Mouse (Mus musculus): Measurements from ENCODE around the gene Lrrc25. TPM values are rescaled to one million over a fixed set of nuclear protein-coding genes. Genes with fewer than 3 reads are reported as not detected.
A peak's percentile ranks its signal among the peaks of the same experiment; 100 is the strongest.

The Lrrc25 gene
- polyA plus RNA-seq, 1 experiment from 2014 or later = 0.57 TPM

DNA sequence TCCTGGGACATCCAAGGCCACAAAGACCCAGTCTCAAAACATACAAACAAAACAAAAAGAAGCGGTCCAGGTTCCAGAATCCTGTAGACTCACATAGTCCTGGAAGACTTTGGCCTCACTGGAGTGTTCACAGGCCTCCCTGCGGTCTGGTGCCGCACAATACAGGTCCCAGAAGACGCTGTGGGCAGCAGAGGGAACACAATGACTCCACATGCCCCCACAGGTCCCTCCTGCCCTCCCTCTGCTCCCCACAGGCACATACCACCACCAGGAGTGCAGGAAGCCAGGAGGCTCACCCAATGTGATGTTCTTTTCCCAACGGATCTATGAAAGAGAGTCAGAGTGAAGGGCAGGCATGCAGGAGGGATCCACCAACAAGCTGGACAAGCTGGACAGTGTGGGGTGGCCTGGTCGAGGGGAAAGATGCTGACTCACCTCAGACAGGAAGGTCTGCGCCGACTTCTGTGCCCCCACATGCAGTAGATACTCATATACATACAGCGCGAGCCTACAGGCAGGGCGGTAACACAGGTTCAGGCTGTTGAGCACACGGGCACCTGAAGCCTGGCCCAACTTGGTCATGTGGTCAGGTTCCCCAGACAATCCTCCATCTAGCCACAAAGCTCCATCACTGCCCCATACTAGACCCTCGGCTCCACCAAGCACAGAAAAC lies 13.7 kb upstream of the Lrrc25 start:
- 0 out of 2 replicates have a peak, but pooled peaks cover 2% of the 10 kb centered on the region for H3K27me3 ChIP-seq (ENCODE audit: control insufficient read depth, insufficient read depth, low read length)
- no peak overlapping the region for H3K9ac ChIP-seq (ENCODE audit: low read length)
- H3K9me3 ChIP-seq (ENCODE audit: control insufficient read depth, low read length) = no peaks in the 10 kb centered on the region
- H3K4me3 ChIP-seq (ENCODE audit: low read depth, low read length) = no peak overlapping the region
- H3K4me1 ChIP-seq (ENCODE audit: control insufficient read depth, insufficient read depth, low read length) = peaks cover 54% of the 10 kb centered on the region
- H3K36me3 ChIP-seq (ENCODE audit: control insufficient read depth, insufficient read depth, low read length) = peaks cover 20% of the 10 kb centered on the region
- H3K27ac ChIP-seq (replicated peaks; ENCODE audit: low read depth, low read length) = no peak overlapping the region
- H3K4me2 ChIP-seq (ENCODE audit: low read depth, severe bottlenecking) = no peak overlapping the region
- 92% methylated on average over 13 of the region's 13 CpGs for WGBS
- ATAC-seq (ENCODE audit: insufficient number of reproducible peaks, low FRiP score, low TSS enrichment, low read depth) = no peak
- no peak for DNase-seq (ENCODE audit: low spot score)

DNA sequence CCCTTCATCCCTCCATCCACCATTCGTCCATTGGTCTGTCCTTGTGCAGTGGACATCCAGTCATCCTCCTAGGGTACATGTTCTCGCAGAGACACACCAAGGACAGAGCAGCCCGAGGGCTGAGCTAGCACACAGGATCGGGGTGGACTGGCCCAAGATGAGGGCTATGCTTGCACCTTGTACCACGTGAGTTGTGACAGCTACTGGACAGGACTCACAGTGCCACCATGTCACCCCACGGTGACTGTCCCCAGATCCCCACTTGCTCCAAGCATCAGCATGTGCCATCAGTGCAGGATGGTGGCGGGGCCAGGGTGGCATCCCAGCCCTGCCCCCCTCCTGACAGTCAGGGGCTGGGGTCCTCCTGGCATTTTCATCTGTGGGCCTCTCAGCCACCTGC lies 11.4 kb upstream of the Lrrc25 start:
- DNase-seq (ENCODE audit: low spot score) (no peak), ATAC-seq (ENCODE audit: insufficient number of reproducible peaks, low FRiP score, low TSS enrichment, low read depth) (no peak)
- Histone ChIP-seq H3K27ac (replicated peaks; ENCODE audit: low read depth, low read length) (0 out of 2 replicates have a peak overlapping the region, but pooled peaks have one; percentile 30), H3K4me1 (ENCODE audit: control insufficient read depth, insufficient read depth, low read length) (peaks cover 43% of the 10 kb centered on the region), H3K4me3 (ENCODE audit: low read depth, low read length) (no peak overlapping the region), H3K36me3 (ENCODE audit: control insufficient read depth, insufficient read depth, low read length) (peaks cover 15% of the 10 kb centered on the region), H3K4me2 (ENCODE audit: low read depth, severe bottlenecking) (peak overlapping the region; percentile 4; the same call in 1 of the 2 replicates), H3K9ac (ENCODE audit: low read length) (no peak overlapping the region), H3K27me3 (ENCODE audit: control insufficient read depth, insufficient read depth, low read length) (no peaks in the 10 kb centered on the region), H3K9me3 (ENCODE audit: control insufficient read depth, low read length) (no peaks in the 10 kb centered on the region)
- WGBS = 88% methylated on average over 7 of the region's 7 CpGs

DNA sequence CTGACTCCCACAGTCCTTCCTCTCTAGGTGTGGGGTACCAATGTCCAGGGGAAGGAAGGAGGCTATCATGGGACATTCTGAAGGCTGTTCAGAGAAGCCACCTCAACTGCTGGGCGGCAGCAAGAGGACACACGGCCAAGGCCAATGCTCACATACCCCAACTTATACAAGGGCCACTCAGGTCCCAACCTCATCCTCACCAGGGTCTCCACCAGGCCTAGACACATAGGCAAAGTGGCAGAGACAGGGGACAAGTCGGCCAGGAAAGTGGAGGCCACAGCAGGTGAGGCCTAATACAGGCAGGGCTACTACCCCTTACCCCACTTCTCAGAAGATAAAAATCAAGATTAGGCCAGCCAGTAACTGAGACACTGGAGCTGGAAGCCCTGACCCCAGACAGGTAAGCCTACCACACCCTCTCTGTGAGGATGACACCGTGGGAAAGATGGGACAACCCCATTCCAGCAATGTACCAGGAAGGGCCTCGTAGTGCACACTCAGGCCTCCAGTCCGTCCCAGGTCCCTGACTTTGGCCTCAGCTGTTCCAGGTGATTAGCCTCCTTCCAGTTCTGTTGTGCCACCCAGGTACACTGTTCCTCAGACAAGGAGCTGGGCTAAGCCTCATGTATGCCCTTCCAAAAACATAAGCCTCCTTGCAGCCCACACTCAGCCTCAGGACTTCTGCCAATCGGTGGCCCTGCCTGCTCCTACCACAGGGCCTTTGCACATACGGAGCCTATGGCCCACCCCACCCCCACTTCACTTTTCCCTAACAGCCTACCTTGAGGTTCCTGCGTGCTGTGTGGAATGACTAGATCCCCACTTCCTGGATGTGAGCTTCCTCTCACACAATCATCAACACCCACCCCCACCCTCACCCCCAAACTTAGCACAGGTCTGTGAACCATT lies 9.8 kb upstream of the Lrrc25 start:
- WGBS = 89% methylated on average over 9 of the region's 9 CpGs
- Histone ChIP-seq H3K9me3 (ENCODE audit: control insufficient read depth, low read length) (no peaks in the 10 kb centered on the region), H3K27ac (replicated peaks; ENCODE audit: low read depth, low read length) (no peak overlapping the region), H3K36me3 (ENCODE audit: control insufficient read depth, insufficient read depth, low read length) (peaks cover 11% of the 10 kb centered on the region), H3K27me3 (ENCODE audit: control insufficient read depth, insufficient read depth, low read length) (no peaks in the 10 kb centered on the region), H3K9ac (ENCODE audit: low read length) (peak overlapping the region; percentile 30; the same call in 1 of the 2 replicates), H3K4me3 (ENCODE audit: low read depth, low read length) (no peak overlapping the region; the same call in 1 of the 2 replicates), H3K4me1 (ENCODE audit: control insufficient read depth, insufficient read depth, low read length) (peaks cover 31% of the 10 kb centered on the region), H3K4me2 (ENCODE audit: low read depth, severe bottlenecking) (peak overlapping the region; percentile 90)
- no peak for ATAC-seq (ENCODE audit: insufficient number of reproducible peaks, low FRiP score, low TSS enrichment, low read depth)
- no peak for DNase-seq (ENCODE audit: low spot score)

DNA sequence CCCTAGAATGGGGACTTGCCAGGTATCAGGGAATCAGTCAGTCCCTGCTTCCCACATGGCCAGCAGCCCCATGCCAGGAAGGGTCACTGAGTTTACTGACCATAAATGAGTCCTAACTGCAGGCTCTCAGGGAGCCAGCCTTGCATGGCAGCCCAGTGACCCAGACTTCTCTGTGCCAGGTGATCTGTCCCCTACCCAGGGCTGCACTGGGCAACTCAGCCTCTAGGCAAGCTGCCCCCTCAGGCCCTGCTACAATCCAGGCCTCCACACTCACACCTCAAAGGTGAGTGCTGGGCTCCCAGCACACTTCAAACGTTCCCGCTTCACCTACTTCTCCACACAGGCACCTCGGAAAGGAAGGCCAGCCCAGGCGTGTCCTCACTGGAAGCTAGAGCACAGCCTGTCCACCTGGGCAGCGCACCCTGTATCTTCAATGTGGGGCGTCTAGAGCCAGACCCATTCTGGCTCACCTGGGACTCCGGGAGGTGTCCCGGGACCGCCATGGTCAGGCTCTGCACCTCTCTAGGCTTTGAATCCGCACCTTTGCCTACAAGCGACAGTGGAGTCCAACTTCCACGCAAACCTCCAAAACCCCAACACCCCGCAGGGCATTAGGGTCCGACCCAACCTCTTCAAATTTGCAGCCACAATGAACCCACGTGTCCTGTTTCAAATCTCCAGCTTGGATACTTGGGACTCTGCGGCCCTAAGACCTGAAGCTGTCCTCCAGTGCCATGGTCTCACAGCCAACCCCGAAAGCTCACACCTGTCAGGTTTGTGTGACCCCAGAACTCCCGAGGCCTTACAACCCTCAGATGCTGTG lies 9.0 kb upstream of the Lrrc25 start:
- DNase-seq (ENCODE audit: low spot score) = no peak
- no peak for ATAC-seq (ENCODE audit: insufficient number of reproducible peaks, low FRiP score, low TSS enrichment, low read depth)
- peak overlapping the region; percentile 79 for H3K4me3 ChIP-seq (ENCODE audit: low read depth, low read length)
- peak overlapping the region; percentile 90 for H3K4me2 ChIP-seq (ENCODE audit: low read depth, severe bottlenecking)
- 61% methylated on average over 18 of the region's 18 CpGs for WGBS
- H3K27me3 ChIP-seq (ENCODE audit: control insufficient read depth, insufficient read depth, low read length) = no peaks in the 10 kb centered on the region
- H3K9ac ChIP-seq (ENCODE audit: low read length) = peak overlapping the region; percentile 92
- peaks cover 26% of the 10 kb centered on the region for H3K4me1 ChIP-seq (ENCODE audit: control insufficient read depth, insufficient read depth, low read length)
- H3K27ac ChIP-seq (replicated peaks; ENCODE audit: low read depth, low read length) = peak overlapping the region; percentile 42; the same call in 1 of the 2 replicates
- peaks cover 7% of the 10 kb centered on the region; the same call in 1 of the 2 replicates for H3K36me3 ChIP-seq (ENCODE audit: control insufficient read depth, insufficient read depth, low read length)
- no peaks in the 10 kb centered on the region for H3K9me3 ChIP-seq (ENCODE audit: control insufficient read depth, low read length)

DNA sequence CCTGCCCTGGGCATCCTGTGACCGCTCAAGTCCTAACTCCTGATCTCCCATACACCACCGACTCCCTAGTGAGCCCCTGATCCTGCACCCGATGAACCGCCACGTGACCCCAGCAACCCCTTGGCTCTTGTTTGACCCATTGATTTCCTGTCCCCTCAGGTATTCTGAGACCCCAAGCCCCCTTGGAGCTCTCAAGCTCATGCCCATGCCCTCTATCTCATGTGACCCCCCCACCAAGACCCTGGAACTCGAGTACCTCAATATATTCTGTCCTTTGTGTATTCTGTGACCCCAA lies 8.4 kb upstream of the Lrrc25 start:
- H3K27me3 ChIP-seq (ENCODE audit: control insufficient read depth, insufficient read depth, low read length) = no peaks in the 10 kb centered on the region
- H3K36me3 ChIP-seq (ENCODE audit: control insufficient read depth, insufficient read depth, low read length) = peaks cover 3% of the 10 kb centered on the region; the same call in 1 of the 2 replicates
- peak overlapping the region; percentile 92 for H3K9ac ChIP-seq (ENCODE audit: low read length)
- DNase-seq (ENCODE audit: low spot score) (no peak), ATAC-seq (ENCODE audit: insufficient number of reproducible peaks, low FRiP score, low TSS enrichment, low read depth) (no peak)
- H3K4me1 ChIP-seq (ENCODE audit: control insufficient read depth, insufficient read depth, low read length) = peaks cover 26% of the 10 kb centered on the region
- WGBS = 22% methylated on average over 6 of the region's 6 CpGs
- H3K4me3 ChIP-seq (ENCODE audit: low read depth, low read length) = peak overlapping the region; percentile 79
- H3K4me2 ChIP-seq (ENCODE audit: low read depth, severe bottlenecking) = peak overlapping the region; percentile 90
- H3K9me3 ChIP-seq (ENCODE audit: control insufficient read depth, low read length) = no peaks in the 10 kb centered on the region
- peak overlapping the region; percentile 100; the same call in 1 of the 2 replicates for H3K27ac ChIP-seq (replicated peaks; ENCODE audit: low read depth, low read length)

DNA sequence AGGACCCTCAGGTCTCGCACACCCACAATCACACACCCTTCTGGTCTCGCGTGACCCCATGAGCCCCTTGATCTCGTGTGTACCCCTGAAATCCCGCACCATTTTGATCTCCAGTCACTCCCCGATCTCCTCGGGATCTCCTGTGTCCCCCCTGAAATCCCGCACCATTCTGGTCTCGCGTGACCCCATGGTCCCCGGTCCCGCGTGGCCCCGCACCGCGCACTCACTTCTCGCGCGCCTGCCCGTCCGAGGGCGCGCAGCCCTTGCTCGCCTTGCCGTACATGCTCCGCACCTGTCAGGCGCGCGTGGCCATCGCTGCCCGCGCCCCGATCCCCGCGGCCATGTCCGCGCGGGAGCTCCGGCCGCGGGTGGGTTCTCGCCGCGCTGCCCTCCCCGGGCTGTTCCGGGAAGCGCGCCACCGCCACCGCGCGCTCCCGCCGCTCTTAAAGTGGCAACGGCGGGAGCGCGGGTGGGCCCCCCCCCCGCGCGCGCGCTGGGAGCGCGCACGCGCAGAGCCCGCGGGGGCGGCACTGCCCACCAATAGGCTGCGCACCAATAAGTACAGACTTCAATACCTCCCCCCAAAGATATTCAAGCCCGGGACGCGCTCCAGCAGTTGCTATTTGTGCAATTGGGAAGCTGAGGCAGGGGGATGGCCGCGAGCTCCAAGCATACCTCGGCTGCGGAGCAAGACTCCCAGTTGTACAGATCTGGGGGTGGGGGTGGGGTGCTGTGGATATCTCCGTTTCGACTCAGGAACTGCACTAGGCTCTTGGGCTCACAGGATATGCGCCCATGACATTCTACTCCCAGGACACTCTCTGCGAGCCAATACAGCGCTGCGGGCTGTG lies 7.8 kb upstream of the Lrrc25 start:
- H3K27ac ChIP-seq (replicated peaks; ENCODE audit: low read depth, low read length) = peak overlapping the region; percentile 100
- DNase-seq (ENCODE audit: low spot score) (peak; percentile 79), ATAC-seq (ENCODE audit: insufficient number of reproducible peaks, low FRiP score, low TSS enrichment, low read depth) (no peak)
- no peaks in the 10 kb centered on the region for H3K27me3 ChIP-seq (ENCODE audit: control insufficient read depth, insufficient read depth, low read length)
- WGBS = 1% methylated on average over 84 of the region's 84 CpGs
- no peaks in the 10 kb centered on the region; the same call in 1 of the 2 replicates for H3K36me3 ChIP-seq (ENCODE audit: control insufficient read depth, insufficient read depth, low read length)
- H3K4me3 ChIP-seq (ENCODE audit: low read depth, low read length) = peak overlapping the region; percentile 79
- no peaks in the 10 kb centered on the region for H3K9me3 ChIP-seq (ENCODE audit: control insufficient read depth, low read length)
- peaks cover 26% of the 10 kb centered on the region for H3K4me1 ChIP-seq (ENCODE audit: control insufficient read depth, insufficient read depth, low read length)
- peak overlapping the region; percentile 90 for H3K4me2 ChIP-seq (ENCODE audit: low read depth, severe bottlenecking)
- H3K9ac ChIP-seq (ENCODE audit: low read length) = peak overlapping the region; percentile 92

DNA sequence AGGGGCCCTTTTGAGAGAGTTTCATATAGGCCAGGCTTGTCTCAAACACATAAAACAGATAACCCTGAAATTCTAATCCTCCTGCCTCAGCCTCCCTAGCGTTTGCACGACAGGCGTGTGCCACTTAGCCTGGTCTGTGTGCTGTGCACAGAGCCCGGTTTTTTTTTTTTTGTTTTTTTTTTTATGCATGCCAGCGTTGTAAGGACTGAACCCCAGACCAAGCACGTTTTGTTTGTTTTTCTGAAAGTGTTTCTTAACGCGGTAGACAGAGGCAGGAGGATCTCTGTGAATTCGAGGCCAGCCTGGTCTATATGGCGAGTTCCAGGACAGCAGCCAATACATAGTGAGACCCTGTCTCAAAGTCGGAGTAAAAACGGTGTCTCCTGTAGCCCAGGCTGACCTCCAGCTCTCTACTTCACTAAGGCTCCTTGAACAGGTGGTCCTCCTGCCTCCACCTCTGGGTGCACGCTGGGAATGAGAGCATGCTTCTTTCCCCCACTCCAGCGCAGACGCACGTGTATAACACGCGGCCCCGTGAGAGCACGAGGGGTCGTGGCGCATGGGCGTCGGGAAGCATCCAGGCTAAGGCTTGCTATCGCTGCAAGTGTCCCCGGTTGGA lies 7.1 kb upstream of the Lrrc25 start, which contains the start of gene Ssbp4:
Gene Ssbp4, minus strand, starts transcription at position 124 of the 619 bp plus-strand sequence.
- Histone ChIP-seq H3K9me3 (ENCODE audit: control insufficient read depth, low read length) (no peaks in the 10 kb centered on the region), H3K36me3 (ENCODE audit: control insufficient read depth, insufficient read depth, low read length) (no peaks in the 10 kb centered on the region; the same call in 1 of the 2 replicates), H3K4me3 (ENCODE audit: low read depth, low read length) (peak within 1 kb of the TSS; percentile 79), H3K27me3 (ENCODE audit: control insufficient read depth, insufficient read depth, low read length) (no peaks in the 10 kb centered on the region), H3K4me1 (ENCODE audit: control insufficient read depth, insufficient read depth, low read length) (peaks cover 26% of the 10 kb centered on the region), H3K4me2 (ENCODE audit: low read depth, severe bottlenecking) (peak within 1 kb of the TSS; percentile 90), H3K27ac (replicated peaks; ENCODE audit: low read depth, low read length) (peak within 1 kb of the TSS; percentile 100), H3K9ac (ENCODE audit: low read length) (peak within 1 kb of the TSS; percentile 92)
- ATAC-seq (ENCODE audit: insufficient number of reproducible peaks, low FRiP score, low TSS enrichment, low read depth) (peak; percentile 2; the same call in 1 of the 2 replicates), DNase-seq (ENCODE audit: low spot score) (no peak)
- 5% methylated on average over 26 of the region's 26 CpGs for WGBS

Data from limb, embryonic 11.5 days (tissue).